Mouse (Mus musculus): ENCODE data around the gene Trmu.

The Trmu gene

DNA sequence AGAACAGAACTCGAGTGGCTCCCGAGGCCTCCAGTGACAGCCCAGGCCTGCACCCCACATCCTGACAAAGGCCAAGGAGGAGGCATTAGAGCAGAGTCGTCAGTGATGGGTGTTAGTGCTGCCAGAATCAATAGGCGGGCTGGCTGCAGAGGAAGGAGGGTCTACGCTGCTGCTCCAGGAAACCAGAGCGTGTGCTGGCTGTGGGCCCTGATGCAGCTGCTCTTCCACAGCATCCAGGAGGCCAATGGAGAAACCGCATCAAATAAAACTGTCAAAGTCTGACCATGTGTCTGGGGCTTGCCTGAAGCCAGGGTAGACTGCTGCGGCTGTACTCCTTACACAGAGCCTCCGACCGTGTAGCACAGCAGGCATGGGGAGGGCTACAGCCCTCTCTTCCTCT, 18.0 kb downstream of the Trmu start:
- DNase-seq: no peak

DNA sequence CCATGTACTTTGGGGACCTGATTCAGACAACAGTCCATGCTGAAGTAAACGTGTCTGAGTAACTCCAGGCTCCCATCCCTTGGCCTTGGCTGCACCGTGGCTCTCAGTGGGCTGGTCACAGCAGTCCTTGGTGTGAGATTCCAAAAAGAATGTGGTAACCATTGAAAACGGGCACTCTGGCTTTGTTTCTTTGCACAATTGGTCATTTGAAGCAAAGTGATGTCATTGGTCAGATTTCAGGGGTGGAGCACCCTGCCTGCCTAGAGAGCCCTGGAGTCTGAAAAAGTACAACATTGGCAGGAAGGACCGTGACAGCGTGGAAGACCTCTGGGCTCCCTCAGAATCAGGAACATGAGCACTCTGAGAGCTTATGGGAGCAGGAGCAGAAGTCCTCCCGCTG, 20.3 kb downstream of the Trmu start:
- no peak for DNase-seq

DNA sequence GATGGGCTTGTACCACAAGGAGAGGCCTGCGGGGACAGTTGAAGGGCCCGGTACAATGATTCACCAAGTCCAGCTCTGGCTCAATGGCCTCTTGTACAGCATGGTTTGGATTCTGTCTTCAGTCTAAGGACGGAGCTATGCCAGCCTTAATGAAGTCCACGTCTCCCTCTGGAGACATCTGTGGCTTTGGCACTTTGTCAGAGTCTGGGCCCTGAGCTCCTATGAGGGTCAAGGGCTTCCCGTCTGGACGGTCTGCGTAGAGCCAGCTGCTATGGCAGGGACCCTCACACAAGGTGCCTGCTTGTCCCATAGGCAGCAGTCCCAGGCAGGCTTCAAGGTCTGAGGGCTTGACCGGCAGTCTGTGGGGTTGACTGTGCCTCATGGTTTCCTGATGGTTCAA, 21.2 kb downstream of the Trmu start:
- no peak for DNase-seq

DNA sequence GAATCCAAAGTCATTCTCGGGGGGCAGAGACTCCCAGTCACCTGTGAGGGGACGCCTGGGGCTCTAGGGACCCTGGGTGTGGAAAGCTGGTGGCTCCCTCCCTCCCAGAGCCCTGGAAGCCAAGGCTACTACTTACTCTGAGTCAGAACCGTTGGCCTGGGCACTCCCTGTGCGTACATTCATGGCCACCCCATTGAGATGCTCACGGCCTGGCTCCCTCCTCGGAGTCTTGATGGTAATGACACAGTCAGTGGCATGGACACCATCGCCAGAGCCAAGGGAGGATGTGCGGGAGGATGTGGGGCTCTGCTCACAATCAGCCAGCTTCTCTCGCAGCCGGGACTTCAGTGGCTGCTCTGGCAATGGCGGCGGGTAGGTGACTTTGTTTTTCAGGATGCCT, 21.7 kb downstream of the Trmu start:
- DNase-seq: no peak

DNA sequence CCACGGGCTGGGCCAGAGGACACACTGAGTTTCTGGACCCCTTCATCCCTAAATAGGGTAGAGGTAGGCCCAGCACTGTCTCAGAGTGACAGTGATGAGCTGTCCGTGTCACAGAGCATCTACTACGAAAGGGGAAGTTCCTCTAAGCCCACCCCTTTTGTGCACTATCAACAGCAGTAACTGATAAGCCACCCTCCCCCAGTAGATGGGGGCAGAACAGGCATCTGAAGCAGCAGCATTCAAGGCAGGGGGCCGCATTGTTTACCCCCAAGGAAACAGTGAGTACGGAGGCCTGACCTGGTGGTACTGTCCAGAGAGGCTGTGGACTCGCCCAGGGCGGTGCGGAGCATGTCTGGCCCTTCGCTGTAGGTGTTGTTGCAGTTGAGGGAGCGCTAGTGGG, 23.4 kb downstream of the Trmu start:
- DNase-seq: no peak

DNA sequence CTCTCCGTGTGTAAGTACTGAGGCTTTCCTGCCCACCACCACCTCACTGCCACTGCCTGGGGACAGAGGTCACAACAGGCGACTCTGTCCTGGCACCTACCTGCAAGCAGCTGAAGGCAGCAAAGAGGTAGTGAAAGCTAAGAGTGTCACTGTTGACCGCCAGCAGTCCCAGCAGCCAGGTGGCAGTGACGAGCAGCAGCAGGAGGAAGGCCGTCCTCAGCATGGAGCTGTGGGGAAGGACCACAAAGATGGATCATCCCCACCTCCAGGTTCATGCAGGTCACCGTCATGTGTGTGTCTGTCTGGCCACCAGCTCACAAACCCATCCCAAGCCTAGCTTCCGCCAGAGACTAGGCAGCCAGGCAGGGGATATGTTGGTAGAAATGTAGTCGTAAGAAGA, 24.7 kb downstream of the Trmu start:
- no peak for DNase-seq

DNA sequence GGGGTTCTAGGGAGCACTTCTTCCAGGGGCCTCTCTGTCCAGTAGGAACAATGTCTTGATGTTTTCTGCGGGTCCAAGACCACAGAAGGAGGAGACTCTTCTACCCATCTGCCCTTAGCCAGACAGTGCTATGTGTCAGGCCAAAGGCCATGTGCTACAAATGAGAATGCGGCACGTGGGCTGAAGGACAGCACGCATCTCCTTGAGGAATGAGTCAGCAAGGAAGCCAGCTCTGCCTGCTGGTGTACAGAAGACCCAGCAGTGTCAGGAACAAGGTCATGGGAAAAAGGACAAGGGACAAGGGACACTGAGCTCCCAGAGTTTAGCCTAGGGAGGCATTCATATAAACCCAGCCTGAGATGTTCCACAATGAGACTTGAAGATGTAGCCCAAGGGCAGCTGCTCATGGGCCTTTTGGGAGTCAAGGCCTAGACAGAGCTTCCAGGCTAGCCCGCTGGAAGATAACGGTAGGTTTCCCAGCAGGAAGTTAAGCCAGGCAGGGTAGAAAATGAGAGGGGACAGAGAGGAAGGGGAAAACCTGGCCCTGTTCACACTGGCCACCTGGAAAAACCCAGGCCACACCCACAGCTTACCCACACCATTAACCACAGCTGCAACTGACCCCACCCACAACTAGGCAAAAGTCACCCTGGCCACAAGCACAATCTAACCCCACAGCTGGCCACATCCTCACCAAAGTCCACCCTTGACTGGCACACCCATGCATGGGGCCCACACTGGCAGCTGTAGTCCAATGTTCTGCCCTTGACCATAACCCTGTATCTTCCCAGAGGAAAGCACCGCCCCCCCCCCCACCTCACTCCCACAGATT, 29.8 kb downstream of the Trmu start:
- peak; percentile 17 to 21 for DNase-seq

DNA sequence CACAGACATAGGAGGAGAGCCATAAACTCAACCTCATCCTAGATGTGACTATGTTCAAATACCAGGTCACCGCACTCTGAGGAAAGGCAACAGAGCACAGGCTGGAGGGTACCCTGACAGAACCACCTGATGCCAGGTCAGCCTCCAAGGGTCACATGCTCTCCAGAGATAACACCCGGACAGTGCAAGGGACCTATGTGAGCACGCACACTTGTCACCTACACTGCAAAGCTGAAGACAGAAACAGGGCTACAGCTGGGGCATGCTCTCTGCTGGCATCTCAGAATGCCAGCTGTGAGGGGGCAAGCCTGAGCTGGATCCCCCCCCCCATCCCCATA, 30.3 kb downstream of the Trmu start:
- no peak for DNase-seq

DNA sequence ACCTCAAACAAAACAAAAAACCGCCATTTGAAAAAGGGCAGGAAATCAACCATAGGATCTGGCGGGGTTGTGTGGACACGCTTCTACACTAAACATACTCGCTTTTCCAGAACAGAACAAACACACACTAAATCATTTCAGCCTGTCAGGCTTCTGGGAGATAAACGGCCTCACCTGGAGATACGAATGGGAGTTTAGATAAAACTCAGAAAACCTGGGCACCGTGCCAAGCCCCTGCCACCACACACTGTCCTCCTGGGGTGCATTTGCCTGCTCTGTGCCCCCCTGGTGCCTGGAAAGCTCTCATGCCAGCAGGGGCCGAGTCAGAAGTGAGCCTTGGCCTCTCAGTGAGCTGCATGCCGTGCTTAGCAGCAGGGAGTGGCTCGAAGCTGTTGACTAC, 30.8 kb downstream of the Trmu start:
- DNase-seq: no peak

DNA sequence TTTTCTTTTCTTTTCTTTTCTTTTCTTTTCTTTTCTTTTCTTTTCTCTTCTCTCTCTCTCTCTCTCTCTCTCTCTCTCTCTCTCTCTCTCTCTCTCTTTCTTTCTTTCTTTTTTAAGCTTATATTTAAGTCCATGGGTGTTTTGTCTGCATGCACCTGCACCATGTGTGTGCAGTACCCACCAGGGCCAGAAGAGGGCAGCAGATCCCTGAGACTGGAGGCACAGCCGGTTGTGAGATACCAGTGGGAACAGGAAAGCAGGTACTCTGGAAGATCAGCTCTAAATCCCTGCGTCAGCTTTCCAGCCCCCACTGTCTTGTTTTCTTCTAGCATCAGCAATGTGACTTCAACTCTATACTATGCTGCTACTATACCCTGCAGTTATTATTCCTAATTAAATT, 34.5 kb downstream of the Trmu start:
- peak; percentile 33 to 82 for DNase-seq

DNA sequence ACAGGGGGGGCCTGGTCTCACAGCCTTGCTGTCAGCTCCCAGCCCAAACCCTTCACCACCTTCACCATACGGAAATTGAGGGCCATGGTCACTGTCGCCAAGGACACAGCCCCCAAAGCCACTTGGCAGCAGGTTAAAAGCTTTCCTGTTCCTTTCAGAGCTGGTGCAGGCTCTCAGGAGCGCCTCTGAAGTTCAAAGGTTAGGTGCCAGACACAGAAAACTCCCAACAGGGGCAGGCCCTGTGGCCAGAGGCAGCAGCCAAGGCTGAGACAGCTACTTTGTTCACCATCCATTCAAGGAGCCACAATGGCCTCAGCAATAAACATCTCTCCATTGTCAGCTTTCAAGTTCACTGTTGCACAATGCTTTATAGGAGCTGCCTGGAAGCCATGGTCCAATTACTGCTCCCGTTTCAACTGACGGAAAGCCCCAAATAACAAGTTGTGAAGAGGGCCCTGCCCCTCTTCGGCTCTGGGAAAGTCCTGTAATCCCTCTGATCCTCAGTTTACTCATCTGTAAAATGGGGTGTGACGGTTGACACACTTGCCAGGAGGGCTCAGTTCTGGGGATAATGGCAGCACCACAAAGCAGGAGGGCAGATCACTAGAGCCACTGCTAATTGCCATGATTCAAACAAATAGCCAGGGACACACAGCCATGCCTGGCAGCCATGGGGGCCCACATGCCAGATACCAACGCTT, 40.2 kb downstream of the Trmu start:
- DNase-seq: peak in 1 of 2 experiments; percentile 29

DNA sequence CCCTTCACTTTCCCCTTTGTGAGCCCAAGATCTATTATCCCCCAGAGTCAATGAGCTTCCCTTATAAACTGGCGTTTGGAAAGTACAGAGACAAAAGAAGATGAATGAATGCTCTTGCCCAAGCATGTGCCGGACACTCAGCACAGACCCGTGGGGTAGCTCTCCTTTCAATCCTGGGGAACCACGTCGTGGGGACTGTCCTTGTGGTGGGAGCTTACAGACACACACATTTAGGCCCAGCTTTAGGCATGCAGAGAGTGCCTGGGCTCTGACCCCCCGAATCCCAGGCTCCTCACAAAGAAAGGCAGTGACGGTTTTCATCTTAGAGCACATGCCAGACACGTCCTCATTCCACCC, 40.8 kb downstream of the Trmu start:
- DNase-seq: no peak

DNA sequence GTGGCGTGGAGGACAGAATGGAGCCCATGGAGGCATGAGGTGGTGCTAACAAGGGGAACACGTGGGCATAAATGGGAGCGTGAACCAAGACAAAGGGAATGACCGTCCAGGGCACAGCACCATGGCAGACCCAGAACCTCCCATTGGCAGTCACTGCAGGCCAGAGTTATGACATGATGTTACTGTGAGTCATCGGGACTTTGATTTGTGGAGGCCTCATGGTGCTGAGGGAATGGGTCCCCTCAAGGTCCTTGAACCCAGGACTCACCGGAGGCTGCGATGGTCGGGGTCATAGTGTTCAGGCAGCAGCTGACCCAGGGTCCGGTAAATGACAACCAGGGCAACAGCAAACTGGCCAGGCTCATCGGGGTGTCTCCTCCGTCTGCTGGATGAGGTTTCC, 42.7 kb downstream of the Trmu start:
- DNase-seq: no peak

DNA sequence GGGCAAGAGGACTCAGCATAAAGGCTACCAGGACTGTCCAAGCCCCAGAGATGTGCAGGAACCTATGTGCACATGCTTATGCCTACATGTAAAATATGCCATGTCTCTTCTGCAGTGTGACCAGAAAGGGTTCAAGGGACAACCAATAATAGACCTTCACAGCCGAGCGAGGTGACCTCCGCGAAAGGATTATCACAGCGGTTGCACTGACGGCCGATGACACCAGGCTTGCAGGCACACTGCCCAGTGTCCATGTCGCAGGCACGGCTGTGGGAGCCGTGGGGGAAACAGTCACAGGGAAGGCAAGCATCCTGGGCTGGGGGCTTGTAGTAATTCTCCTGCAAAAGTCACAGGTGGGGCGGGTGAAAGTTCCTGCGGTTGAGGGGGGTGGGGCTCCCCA, 49.0 kb downstream of the Trmu start:
- no peak for DNase-seq

DNA sequence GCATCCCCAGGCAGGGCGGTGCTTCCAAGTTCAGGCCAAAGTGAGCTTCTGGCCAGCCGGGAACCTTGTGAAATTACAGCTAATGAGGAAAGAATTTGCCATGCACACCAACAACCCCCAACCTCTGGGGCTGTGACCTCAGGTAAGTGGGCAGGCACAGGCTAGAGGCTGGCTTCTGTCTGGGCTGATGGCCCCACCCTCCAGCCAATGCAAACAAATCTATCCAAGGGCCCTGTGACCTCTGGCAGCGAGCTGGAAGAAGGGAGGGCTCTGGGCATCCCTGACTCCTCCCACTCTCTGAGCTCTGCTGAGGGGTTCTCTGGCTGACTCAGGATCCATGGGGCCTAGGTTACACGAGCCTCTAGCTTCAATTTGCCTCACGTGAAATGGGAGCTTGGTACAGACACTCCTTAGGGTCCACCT, 56.5 kb downstream of the Trmu start:
- peak; percentile 47 to 65 for DNase-seq
